Mouse (Mus musculus): ENCODE measurements around the gene Rpl18.

DNA sequence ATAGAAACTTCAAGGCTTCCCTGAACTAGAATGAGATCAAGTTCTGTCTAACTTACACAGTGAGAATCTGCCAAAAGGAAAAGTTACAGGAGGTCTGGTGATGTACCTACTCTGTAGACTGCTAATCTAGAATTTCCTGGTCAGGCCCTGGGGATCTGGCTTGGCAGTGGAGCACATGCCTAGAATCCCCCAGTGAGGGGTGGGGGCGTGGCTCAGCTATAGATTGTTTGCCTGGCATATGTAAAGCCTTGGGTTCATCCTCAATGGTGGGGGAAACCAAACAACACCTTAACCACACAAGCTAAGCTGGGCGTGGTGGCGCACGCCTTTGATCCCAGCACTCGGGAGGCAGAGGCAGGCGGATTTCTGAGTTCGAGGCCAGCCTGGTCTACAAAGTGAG is 17.4 kb upstream of the Rpl18 start:
- no peak for TF ChIP-seq CTCF (IDR thresholded peaks at IDR 0.05; ENCODE audit: low read depth)
- no peak for TF ChIP-seq EP300 (IDR thresholded peaks at IDR 0.05; ENCODE audit: low read depth)
